Mouse (Mus musculus): ENCODE measurements around the gene Tmem217. TPM values are rescaled to one million over a fixed set of nuclear protein-coding genes. Genes with fewer than 3 reads are reported as not detected.

Gene Tmem217
- not detected in 4 replicates for total RNA-seq (2023)

GRCm38 (mm10) chr17:29552162-29552732 lies at the start of gene Tmem217:
Gene Tmem217, minus strand, starts transcription at chr17:29552385.

GRCm38 (mm10) chr17:29549543-29550428 lies 2.4 kb downstream of the Tmem217 start, which contains the start of the genes Gm17657 and Tbc1d22b:
Gene Gm17657, minus strand, starts transcription at chr17:29549638.
Gene Tbc1d22b, plus strand, starts transcription at chr17:29549785.

GRCm38 (mm10) chr17:29490713-29491581 lies 61.2 kb downstream of the Tmem217 start, which contains the start of gene Pim1:
Gene Pim1, plus strand, starts transcription at chr17:29490753.

Other genes starting within 250 kb of the Tmem217 start
- 1.0 to 1.8 TPM (median 1.6 TPM) in 4 replicates for gene Pi16, start 234.7 kb downstream of the Tmem217 start, total RNA-seq (2023)
- 78.8 to 102 TPM (median 90.8 TPM) in 4 replicates for gene Mtch1, start 204.5 kb downstream of the Tmem217 start, total RNA-seq (2023)
- gene Fgd2, start 191.5 kb downstream of the Tmem217 start, total RNA-seq (2023): 469 to 496 TPM (median 482 TPM) in 4 replicates
- 229 to 250 TPM (median 234 TPM) in 4 replicates for gene Pim1, start 61.6 kb downstream of the Tmem217 start, total RNA-seq (2023)
- not detected in 4 replicates for gene Gm17657, start 2.7 kb downstream of the Tmem217 start, total RNA-seq (2023)
- gene Tbc1d22b, start 2.6 kb downstream of the Tmem217 start, total RNA-seq (2023): 20.6 to 25.1 TPM (median 23.4 TPM) in 4 replicates
- 50.9 to 58.7 TPM (median 55.2 TPM) in 4 replicates for gene Rnf8, start 62.4 kb upstream of the Tmem217 start, total RNA-seq (2023)
- gene Gm28043, start 62.5 kb upstream of the Tmem217 start, total RNA-seq (2023): 18.6 to 24.5 TPM (median 20.7 TPM) in 4 replicates
- 202 to 240 TPM (median 219 TPM) in 4 replicates for gene Cmtr1, start 108.2 kb upstream of the Tmem217 start, total RNA-seq (2023)
- gene Ccdc167, start 164.7 kb upstream of the Tmem217 start, total RNA-seq (2023): 14.3 to 17.1 TPM (median 14.9 TPM) in 4 replicates